Mouse (Mus musculus): ENCODE measurements around the gene Stab2. TPM values are rescaled to one million over a fixed set of nuclear protein-coding genes. Genes with fewer than 3 reads are reported as not detected.

Gene Stab2
- total RNA-seq (2022) = 1 to 10 TPM in 1 of 4 experiments, under 1 TPM in 3; 0.22 to 1.2 (median 0.25) TPM

- DNase-seq = no peak
Measured at GRCm38 (mm10) chr10:87007385-87008214, at the start of gene Stab2. Gene Stab2, minus strand, starts transcription at chr10:87008025.

- no peak for DNase-seq
Measured at GRCm38 (mm10) chr10:87051714-87052113, 43.9 kb upstream of the Stab2 start.

- DNase-seq = no peak
Measured at GRCm38 (mm10) chr10:87049179-87049578, 41.4 kb upstream of the Stab2 start.

GRCm38 (mm10) chr10:87046931-87047468, 39.2 kb upstream of the Stab2 start:
- no peak for DNase-seq

GRCm38 (mm10) chr10:87046469-87046868, 38.6 kb upstream of the Stab2 start:
- no peak for DNase-seq

- no peak for DNase-seq
Measured at GRCm38 (mm10) chr10:87045273-87045672, 37.4 kb upstream of the Stab2 start.

- DNase-seq = no peak
Measured at GRCm38 (mm10) chr10:87041265-87041664, 33.4 kb upstream of the Stab2 start.

- no peak for DNase-seq
Measured at GRCm38 (mm10) chr10:87039800-87040199, 32.0 kb upstream of the Stab2 start.

- DNase-seq = no peak
Measured at GRCm38 (mm10) chr10:87039340-87039739, 31.5 kb upstream of the Stab2 start.

GRCm38 (mm10) chr10:87037062-87037461, 29.2 kb upstream of the Stab2 start:
- no peak for DNase-seq

GRCm38 (mm10) chr10:87036271-87036703, 28.5 kb upstream of the Stab2 start:
- DNase-seq = no peak

GRCm38 (mm10) chr10:87035866-87036265, 28.0 kb upstream of the Stab2 start:
- DNase-seq = no peak

- DNase-seq = peak; percentile 35
Measured at GRCm38 (mm10) chr10:87032768-87033167, 24.9 kb upstream of the Stab2 start.

- DNase-seq = peak; percentile 65
Measured at GRCm38 (mm10) chr10:87024884-87025283, 17.1 kb upstream of the Stab2 start.

- peak; percentile 20 for DNase-seq
Measured at GRCm38 (mm10) chr10:87020711-87021110, 12.9 kb upstream of the Stab2 start.

GRCm38 (mm10) chr10:87018876-87019275, 11.1 kb upstream of the Stab2 start:
- no peak for DNase-seq

- DNase-seq = no peak
Measured at GRCm38 (mm10) chr10:87016151-87016692, 8.4 kb upstream of the Stab2 start.

GRCm38 (mm10) chr10:87015403-87015802, 7.6 kb upstream of the Stab2 start:
- DNase-seq = no peak

GRCm38 (mm10) chr10:87014391-87014965, 6.7 kb upstream of the Stab2 start:
- no peak for DNase-seq

GRCm38 (mm10) chr10:87012087-87012486, 4.3 kb upstream of the Stab2 start:
- no peak for DNase-seq

- no peak for DNase-seq
Measured at GRCm38 (mm10) chr10:87008215-87008499, 332 bp upstream of the Stab2 start.

- DNase-seq = peak; percentile 19
Measured at GRCm38 (mm10) chr10:86992238-86992976, 15.4 kb downstream of the Stab2 start.

- peak; percentile 42 for DNase-seq
Measured at GRCm38 (mm10) chr10:86990666-86991065, 17.2 kb downstream of the Stab2 start.
